Mouse (Mus musculus) CD4-positive naive resting alpha-beta T cell, adult 76 days (primary cell): ENCODE measurements around the gene Tjp2. TPM values are rescaled to one million over a fixed set of nuclear protein-coding genes. Genes with fewer than 3 reads are reported as not detected.

ENCODE experiments used
- total RNA-seq: library from RNA; stranded (reverse); gene quantifications from one replicate; pipeline ENCODE4 v1.2.4, GENCODE M21; 2023

The Tjp2 gene
- total RNA-seq = 1.2 TPM

DNA sequence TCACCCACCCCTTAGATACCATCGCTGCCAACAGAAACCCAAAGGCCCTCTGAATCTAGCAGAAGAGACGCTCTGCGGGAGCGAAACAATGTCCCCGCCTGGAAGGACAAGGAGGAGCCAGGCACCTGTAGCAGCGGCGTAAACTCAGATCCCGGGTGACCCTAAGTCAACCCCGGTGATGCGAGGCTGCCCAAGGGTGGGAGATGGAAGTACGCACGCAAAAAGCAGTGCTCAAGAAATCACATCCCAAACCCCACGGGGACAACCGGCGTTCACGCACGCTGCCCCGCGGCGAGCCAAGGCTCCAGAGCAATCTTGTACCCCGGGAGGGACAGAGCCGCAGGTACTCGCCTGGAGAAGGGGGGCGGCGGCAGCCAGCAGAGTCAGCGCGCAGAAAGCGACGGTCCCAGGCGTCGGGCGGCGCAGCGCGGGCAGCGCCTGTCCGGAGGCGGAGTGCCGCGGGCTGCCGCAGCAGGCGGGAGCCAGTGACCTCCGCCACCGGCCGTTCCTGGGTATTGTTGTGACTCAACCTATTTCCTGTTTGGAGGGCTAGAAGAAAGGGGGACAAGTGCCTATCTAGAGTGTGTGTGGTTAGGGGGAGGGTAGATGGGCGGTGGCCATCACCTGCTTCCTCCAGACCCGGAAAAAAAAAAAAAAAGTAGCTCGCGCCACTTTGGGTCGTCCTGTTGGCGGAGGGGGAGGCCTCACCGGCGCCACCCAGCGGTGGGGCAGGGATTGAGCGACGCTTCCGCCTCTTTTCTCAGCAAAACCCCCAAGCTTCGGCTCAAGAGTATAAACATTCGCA is at the start of gene Tjp2:
Gene Tjp2, minus strand, starts transcription at position 531 of the 805 bp plus-strand sequence.

Other genes with a start within 250 kb of the Tjp2 start
- gene Fam189a2, start 194.0 kb downstream of the Tjp2 start, total RNA-seq = not detected
- 15.8 TPM for gene Fxn, start 55.6 kb upstream of the Tjp2 start, total RNA-seq